Mouse (Mus musculus) brain, embryonic 14.5 days (tissue): ENCODE measurements around the gene Wdr70.

Experiments
- CTCF ChIP-seq: fragments of 200-500 bp; IDR thresholded peaks from 2 replicates; pipeline ENCODE4 v1.5.1; 2012; ENCODE audit warnings: inconsistent platforms, mild to moderate bottlenecking, moderate library complexity, borderline replicate concordance; ENCODE audit not compliant: insufficient read depth, insufficient read length; ENCODE audit errors: extremely low read depth
- POLR2A ChIP-seq: fragments of 200-500 bp; IDR thresholded peaks from 2 replicates; pipeline ENCODE4 v1.6.1; 2012; ENCODE audit warnings: mild to moderate bottlenecking, inconsistent platforms, borderline replicate concordance; ENCODE audit not compliant: poor library complexity, insufficient read depth, insufficient read length, severe bottlenecking; ENCODE audit errors: extremely low read depth

DNA sequence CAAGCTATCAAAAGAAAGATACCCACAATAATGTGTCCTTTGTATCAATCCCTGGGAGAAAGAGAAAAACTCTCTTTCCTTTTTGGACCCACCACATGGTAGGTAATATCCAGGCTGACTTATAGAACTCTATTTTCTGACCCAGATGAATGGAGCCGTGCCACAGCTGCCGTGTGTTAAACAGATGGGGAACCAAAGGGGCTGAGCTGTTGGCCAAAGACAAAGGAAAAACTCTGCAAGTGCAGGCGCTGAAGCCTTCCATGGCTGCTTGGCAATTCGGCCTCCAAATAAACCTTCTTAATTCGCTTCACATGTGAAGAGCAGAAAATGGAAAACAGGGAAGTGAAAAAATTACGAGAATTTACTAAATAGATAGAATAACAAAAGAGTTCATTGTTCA is 112.7 kb downstream of the Wdr70 start:
- no peak for TF ChIP-seq CTCF
- no peak for TF ChIP-seq POLR2A
